Mouse (Mus musculus): ENCODE results near the gene Fam120a. TPM values are rescaled to one million over a fixed set of nuclear protein-coding genes. Genes with fewer than 3 reads are reported as not detected.

Gene Fam120a
- polyA plus RNA-seq, 1 experiment from 2014 or later = 20.2 TPM

- H3K9ac ChIP-seq (ENCODE audit: low read length) = no peak overlapping the region
- H3K4me3 ChIP-seq (ENCODE audit: low read depth, low read length) = no peak overlapping the region
- 65% methylated on average over 5 of the region's 5 CpGs for WGBS
- H3K9me3 ChIP-seq (ENCODE audit: control insufficient read depth, low read length) = no peaks in the 10 kb centered on the region
- DNase-seq (ENCODE audit: low spot score) (no peak), ATAC-seq (ENCODE audit: insufficient number of reproducible peaks, low FRiP score, low TSS enrichment, low read depth) (no peak)
- no peak overlapping the region for H3K27ac ChIP-seq (replicated peaks; ENCODE audit: low read depth, low read length)
- no peak overlapping the region for H3K4me2 ChIP-seq (ENCODE audit: low read depth, severe bottlenecking)
- no peaks in the 10 kb centered on the region for H3K36me3 ChIP-seq (ENCODE audit: control insufficient read depth, insufficient read depth, low read length)
- H3K27me3 ChIP-seq (ENCODE audit: control insufficient read depth, insufficient read depth, low read length) = no peaks in the 10 kb centered on the region
- peaks cover 6% of the 10 kb centered on the region; the same call in 1 of the 2 replicates for H3K4me1 ChIP-seq (ENCODE audit: control insufficient read depth, insufficient read depth, low read length)
Measured at GRCm38 (mm10) chr13:48973231-48973630, 5.4 kb upstream of the Fam120a start.

- Histone ChIP-seq H3K4me2 (ENCODE audit: low read depth, severe bottlenecking) (no peak overlapping the region), H3K36me3 (ENCODE audit: control insufficient read depth, insufficient read depth, low read length) (no peaks in the 10 kb centered on the region), H3K9me3 (ENCODE audit: control insufficient read depth, low read length) (no peaks in the 10 kb centered on the region), H3K27me3 (ENCODE audit: control insufficient read depth, insufficient read depth, low read length) (no peaks in the 10 kb centered on the region), H3K4me1 (ENCODE audit: control insufficient read depth, insufficient read depth, low read length) (peaks cover 11% of the 10 kb centered on the region; the same call in 1 of the 2 replicates), H3K27ac (replicated peaks; ENCODE audit: low read depth, low read length) (no peak overlapping the region), H3K4me3 (ENCODE audit: low read depth, low read length) (no peak overlapping the region), H3K9ac (ENCODE audit: low read length) (no peak overlapping the region)
- ATAC-seq (ENCODE audit: insufficient number of reproducible peaks, low FRiP score, low TSS enrichment, low read depth) (no peak), DNase-seq (ENCODE audit: low spot score) (peak; percentile 28)
- 61% methylated on average over 5 of the region's 5 CpGs for whole genome bisulfite sequencing
Measured at GRCm38 (mm10) chr13:48971033-48971432, 3.2 kb upstream of the Fam120a start.

GRCm38 (mm10) chr13:48970566-48970965, 2.7 kb upstream of the Fam120a start:
- Histone ChIP-seq H3K4me1 (ENCODE audit: control insufficient read depth, insufficient read depth, low read length) (peaks cover 14% of the 10 kb centered on the region; the same call in 1 of the 2 replicates), H3K9me3 (ENCODE audit: control insufficient read depth, low read length) (no peaks in the 10 kb centered on the region), H3K36me3 (ENCODE audit: control insufficient read depth, insufficient read depth, low read length) (no peaks in the 10 kb centered on the region), H3K27ac (replicated peaks; ENCODE audit: low read depth, low read length) (no peak overlapping the region), H3K9ac (ENCODE audit: low read length) (no peak overlapping the region), H3K27me3 (ENCODE audit: control insufficient read depth, insufficient read depth, low read length) (no peaks in the 10 kb centered on the region), H3K4me2 (ENCODE audit: low read depth, severe bottlenecking) (no peak overlapping the region), H3K4me3 (ENCODE audit: low read depth, low read length) (no peak overlapping the region)
- ATAC-seq (ENCODE audit: insufficient number of reproducible peaks, low FRiP score, low TSS enrichment, low read depth) (no peak), DNase-seq (ENCODE audit: low spot score) (no peak)
- 69% methylated on average over 13 of the region's 13 CpGs for WGBS

GRCm38 (mm10) chr13:48968750-48969088, 902 bp upstream of the Fam120a start:
- ATAC-seq (ENCODE audit: insufficient number of reproducible peaks, low FRiP score, low TSS enrichment, low read depth) = peak; percentile 20; the same call in 1 of the 2 replicates
- Histone ChIP-seq H3K27me3 (ENCODE audit: control insufficient read depth, insufficient read depth, low read length) (no peaks in the 10 kb centered on the region), H3K9ac (ENCODE audit: low read length) (peak overlapping the region; percentile 90), H3K4me2 (ENCODE audit: low read depth, severe bottlenecking) (peak overlapping the region; percentile 91), H3K27ac (replicated peaks; ENCODE audit: low read depth, low read length) (peak overlapping the region; percentile 95), H3K4me3 (ENCODE audit: low read depth, low read length) (peak overlapping the region; percentile 91), H3K9me3 (ENCODE audit: control insufficient read depth, low read length) (no peaks in the 10 kb centered on the region), H3K4me1 (ENCODE audit: control insufficient read depth, insufficient read depth, low read length) (peaks cover 20% of the 10 kb centered on the region; the same call in 1 of the 2 replicates), H3K36me3 (ENCODE audit: control insufficient read depth, insufficient read depth, low read length) (peaks cover 2% of the 10 kb centered on the region; the same call in 1 of the 2 replicates)
- DNase-seq (ENCODE audit: low spot score) = no peak
- 16% methylated on average over 7 of the region's 7 CpGs for WGBS

- ATAC-seq (ENCODE audit: insufficient number of reproducible peaks, low FRiP score, low TSS enrichment, low read depth) (0 out of 2 replicates have a peak, but pooled peaks have one; percentile 33), DNase-seq (ENCODE audit: low spot score) (peak; percentile 69)
- peaks cover 2% of the 10 kb centered on the region; the same call in 1 of the 2 replicates for H3K36me3 ChIP-seq (ENCODE audit: control insufficient read depth, insufficient read depth, low read length)
- H3K4me2 ChIP-seq (ENCODE audit: low read depth, severe bottlenecking) = peak overlapping the region; percentile 91
- peak overlapping the region; percentile 91 for H3K4me3 ChIP-seq (ENCODE audit: low read depth, low read length)
- H3K9ac ChIP-seq (ENCODE audit: low read length) = peak overlapping the region; percentile 90
- WGBS = under 1% methylated on average over 56 of the region's 58 CpGs
- H3K4me1 ChIP-seq (ENCODE audit: control insufficient read depth, insufficient read depth, low read length) = peaks cover 20% of the 10 kb centered on the region; the same call in 1 of the 2 replicates
- peak overlapping the region; percentile 95 for H3K27ac ChIP-seq (replicated peaks; ENCODE audit: low read depth, low read length)
- no peaks in the 10 kb centered on the region for H3K9me3 ChIP-seq (ENCODE audit: control insufficient read depth, low read length)
- H3K27me3 ChIP-seq (ENCODE audit: control insufficient read depth, insufficient read depth, low read length) = no peaks in the 10 kb centered on the region
Measured at GRCm38 (mm10) chr13:48966851-48967821, 681 bp downstream of the Fam120a start.

GRCm38 (mm10) chr13:48965559-48966525, 2.0 kb downstream of the Fam120a start:
- H3K9me3 ChIP-seq (ENCODE audit: control insufficient read depth, low read length) = no peaks in the 10 kb centered on the region
- H3K4me1 ChIP-seq (ENCODE audit: control insufficient read depth, insufficient read depth, low read length) = peaks cover 20% of the 10 kb centered on the region; the same call in 1 of the 2 replicates
- 14% methylated on average over 7 of the region's 7 CpGs for WGBS
- H3K27ac ChIP-seq (replicated peaks; ENCODE audit: low read depth, low read length) = no peak overlapping the region
- H3K4me3 ChIP-seq (ENCODE audit: low read depth, low read length) = peak overlapping the region; percentile 91
- H3K9ac ChIP-seq (ENCODE audit: low read length) = peak overlapping the region; percentile 35; the same call in 1 of the 2 replicates
- DNase-seq (ENCODE audit: low spot score) = peak; percentile 66
- no peaks in the 10 kb centered on the region for H3K27me3 ChIP-seq (ENCODE audit: control insufficient read depth, insufficient read depth, low read length)
- 0 out of 2 replicates have a peak, but pooled peaks have one; percentile 19 for ATAC-seq (ENCODE audit: insufficient number of reproducible peaks, low FRiP score, low TSS enrichment, low read depth)
- H3K4me2 ChIP-seq (ENCODE audit: low read depth, severe bottlenecking) = peak overlapping the region; percentile 91
- peaks cover 2% of the 10 kb centered on the region; the same call in 1 of the 2 replicates for H3K36me3 ChIP-seq (ENCODE audit: control insufficient read depth, insufficient read depth, low read length)

GRCm38 (mm10) chr13:48964850-48965249, 3.0 kb downstream of the Fam120a start:
- ATAC-seq (ENCODE audit: insufficient number of reproducible peaks, low FRiP score, low TSS enrichment, low read depth) (no peak), DNase-seq (ENCODE audit: low spot score) (no peak)
- H3K4me1 ChIP-seq (ENCODE audit: control insufficient read depth, insufficient read depth, low read length) = peaks cover 14% of the 10 kb centered on the region; the same call in 1 of the 2 replicates
- WGBS = 81% methylated on average over 4 of the region's 4 CpGs
- no peak overlapping the region for H3K27ac ChIP-seq (replicated peaks; ENCODE audit: low read depth, low read length)
- no peak overlapping the region for H3K9ac ChIP-seq (ENCODE audit: low read length)
- H3K27me3 ChIP-seq (ENCODE audit: control insufficient read depth, insufficient read depth, low read length) = no peaks in the 10 kb centered on the region
- H3K36me3 ChIP-seq (ENCODE audit: control insufficient read depth, insufficient read depth, low read length) = peaks cover 2% of the 10 kb centered on the region; the same call in 1 of the 2 replicates
- H3K9me3 ChIP-seq (ENCODE audit: control insufficient read depth, low read length) = no peaks in the 10 kb centered on the region
- H3K4me3 ChIP-seq (ENCODE audit: low read depth, low read length) = no peak overlapping the region; the same call in 1 of the 2 replicates
- peak overlapping the region; percentile 91; the same call in 1 of the 2 replicates for H3K4me2 ChIP-seq (ENCODE audit: low read depth, severe bottlenecking)
